Mouse (Mus musculus): ENCODE results near the gene Ptprn2. TPM values are rescaled to one million over a fixed set of nuclear protein-coding genes. Genes with fewer than 3 reads are reported as not detected.

Ptprn2 gene
- total RNA-seq, 2 experiments from 2014 or later, result not detected

DNA sequence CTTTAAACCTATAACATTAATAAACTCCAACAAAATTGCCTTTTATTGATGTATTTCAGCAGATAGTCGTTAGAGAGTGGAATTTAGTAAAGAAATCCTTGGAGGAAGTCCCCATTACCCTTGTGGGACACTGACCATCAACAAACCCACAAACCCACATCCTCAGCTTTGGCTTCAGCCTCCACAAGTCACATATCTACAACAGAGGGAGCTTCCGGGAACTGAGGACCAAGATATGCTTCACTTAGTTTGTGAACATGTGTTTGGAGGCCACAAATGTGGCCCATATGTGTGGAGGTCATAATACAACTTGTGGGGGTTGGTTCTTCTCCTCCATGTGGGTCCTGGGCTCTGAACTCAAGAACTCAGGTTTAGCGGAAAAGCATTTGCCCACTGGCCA, 143.5 kb downstream of the Ptprn2 start:
- ATAC-seq (replicated peaks; ENCODE audit: poor library complexity, severe bottlenecking), result no peak

DNA sequence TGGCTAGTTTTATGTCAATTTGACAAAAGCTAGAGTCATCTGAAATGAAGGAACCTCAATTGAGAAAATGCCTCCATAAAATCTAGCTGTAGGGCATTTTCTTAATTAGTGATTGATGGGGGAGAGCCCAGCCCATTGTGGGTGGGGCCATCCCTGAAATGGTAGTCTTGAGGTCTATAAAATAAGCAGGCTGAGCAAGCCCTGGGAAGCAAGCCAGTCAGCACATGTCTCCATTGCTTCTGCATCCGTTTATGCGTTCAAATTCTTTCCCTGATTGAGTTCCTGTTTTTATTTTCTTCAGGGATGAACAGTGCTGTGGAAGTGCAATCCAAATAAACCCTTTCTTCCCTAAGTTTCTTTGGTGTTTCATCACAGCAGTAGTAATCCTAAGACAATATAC, 152.0 kb downstream of the Ptprn2 start:
- no peak for ATAC-seq (replicated peaks; ENCODE audit: poor library complexity, severe bottlenecking)

DNA sequence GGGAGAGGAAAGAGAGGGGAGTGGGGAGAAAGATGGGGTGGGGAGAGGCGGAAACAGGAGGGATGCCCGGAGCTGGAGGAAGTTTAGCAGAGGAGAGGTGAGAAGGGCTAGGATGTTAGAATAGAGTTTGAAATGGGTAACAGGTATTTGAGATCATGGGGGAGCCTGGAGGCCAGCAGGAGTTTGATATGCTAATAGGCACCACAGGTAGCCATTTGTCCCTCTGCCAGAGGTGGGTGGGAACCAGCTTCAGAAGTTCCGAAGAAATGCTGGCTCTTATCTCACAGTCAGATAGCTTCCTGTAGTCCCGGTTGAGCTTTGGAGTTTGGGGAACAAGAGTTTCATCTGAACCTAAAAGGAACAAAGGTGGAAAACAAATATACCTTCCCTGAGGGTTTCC, 155.4 kb downstream of the Ptprn2 start:
- no peak for ATAC-seq (replicated peaks; ENCODE audit: poor library complexity, severe bottlenecking)

DNA sequence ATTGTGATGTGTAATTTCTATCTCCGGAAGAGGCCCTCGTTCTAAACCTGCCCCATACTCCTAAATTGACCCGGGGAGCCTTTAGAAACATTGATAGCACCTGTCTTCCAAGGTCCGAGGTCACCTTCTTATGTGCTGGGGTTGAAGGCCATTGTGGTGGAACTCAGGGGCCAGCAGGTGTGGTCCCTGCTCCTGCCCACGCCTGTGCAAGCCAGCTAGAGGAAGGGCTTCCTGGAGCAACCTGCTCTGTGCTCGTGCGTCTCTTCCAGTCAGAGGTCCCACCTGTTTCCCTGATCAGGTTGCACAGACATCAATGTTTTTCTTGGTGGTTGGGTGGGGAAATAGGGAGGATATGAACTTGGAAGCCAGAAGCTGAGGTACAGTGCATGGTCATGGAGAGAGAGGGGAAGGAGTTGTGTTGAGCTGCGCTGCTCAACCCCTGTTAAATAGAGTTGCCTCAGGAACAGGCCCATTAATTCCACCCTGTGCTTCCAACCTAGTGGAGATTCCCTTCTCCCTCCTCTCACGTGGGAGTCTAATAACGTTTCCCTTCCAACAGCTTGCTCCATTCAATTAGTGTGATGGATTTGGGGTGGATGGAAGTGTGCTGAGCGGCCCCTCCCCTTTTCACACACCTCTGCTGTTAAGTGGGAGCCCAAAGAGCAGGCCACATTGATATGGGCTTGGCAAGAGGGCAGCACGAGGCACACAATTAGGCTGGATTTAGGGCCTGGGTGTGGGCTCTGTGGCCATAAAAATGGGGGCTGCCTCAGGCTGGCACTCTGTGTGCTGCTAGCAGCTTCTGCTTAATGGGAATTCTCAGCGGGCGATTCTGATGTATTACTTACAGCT, 156.0 kb downstream of the Ptprn2 start:
- ATAC-seq (replicated peaks; ENCODE audit: poor library complexity, severe bottlenecking), result no peak

DNA sequence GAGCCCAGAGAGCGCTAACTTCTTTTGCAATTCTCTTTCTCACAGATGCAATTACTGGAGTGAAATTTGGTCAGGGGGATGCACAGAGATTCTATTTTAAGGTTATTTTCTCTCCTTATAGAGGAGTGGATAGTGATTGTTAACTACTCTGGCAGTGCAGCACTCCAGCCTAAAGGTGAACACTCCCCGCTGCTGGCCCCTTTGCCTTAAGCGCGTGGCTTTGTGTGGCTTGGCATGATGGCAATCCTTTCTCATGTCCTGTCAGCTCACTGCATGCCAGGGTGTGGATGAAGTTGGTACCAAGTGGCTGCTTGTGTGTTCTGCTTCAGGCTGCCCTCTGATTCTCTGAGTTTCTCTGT, 156.7 kb downstream of the Ptprn2 start:
- ATAC-seq (replicated peaks; ENCODE audit: poor library complexity, severe bottlenecking), result no peak

GRCm38 (mm10) chr12:116646771-116647170, 161.3 kb downstream of the Ptprn2 start:
- ATAC-seq (replicated peaks; ENCODE audit: poor library complexity, severe bottlenecking), result no peak

DNA sequence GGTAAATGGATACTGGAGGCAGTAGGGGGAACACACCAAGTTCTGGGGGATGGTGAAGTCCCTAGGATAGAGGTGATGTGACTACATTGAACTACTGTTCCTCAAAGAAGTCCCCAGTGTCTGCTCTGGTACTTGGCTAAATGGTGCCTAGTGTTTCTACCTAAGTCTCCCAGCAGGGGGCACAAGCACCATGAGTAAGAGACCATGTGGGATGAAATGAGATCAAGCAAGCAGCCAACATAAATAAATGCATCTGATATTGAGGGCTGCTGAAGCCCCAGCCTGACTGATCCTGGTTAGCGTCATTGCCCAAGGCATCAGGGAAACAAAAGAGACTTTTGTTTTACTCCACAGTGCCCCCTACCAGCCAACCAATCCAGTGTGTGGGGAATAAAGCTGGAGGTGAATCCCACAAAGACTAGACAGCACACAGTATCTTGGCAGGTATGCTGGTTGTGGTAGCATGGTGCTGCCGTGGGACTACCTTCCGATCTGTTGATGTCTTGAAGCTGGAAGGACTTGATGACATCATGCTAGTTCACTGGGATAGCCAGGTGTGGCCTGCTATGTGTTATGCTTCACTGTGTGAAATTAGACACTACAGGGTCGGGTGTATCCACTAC, 163.2 kb downstream of the Ptprn2 start:
- ATAC-seq (replicated peaks; ENCODE audit: poor library complexity, severe bottlenecking), result no peak

DNA sequence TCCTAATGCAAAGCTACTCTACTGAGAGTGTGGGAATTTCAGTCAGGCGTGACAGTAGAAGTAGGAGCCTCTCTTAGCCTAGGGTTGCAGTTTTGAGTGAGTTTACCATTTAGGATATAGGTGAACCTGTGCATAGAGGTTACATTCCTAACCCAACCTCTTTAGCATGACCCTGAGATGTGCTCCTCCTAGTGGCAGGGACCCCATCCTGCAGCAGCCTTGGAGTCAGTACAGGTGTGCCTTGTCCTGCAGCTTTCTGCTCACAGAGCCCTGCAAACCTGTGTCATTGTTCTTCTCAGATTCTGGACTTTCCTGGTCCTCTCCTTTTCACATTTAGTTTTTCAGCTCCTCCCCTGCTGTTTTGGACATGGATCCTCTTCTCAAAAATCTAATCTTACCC, 168.2 kb downstream of the Ptprn2 start:
- no peak for ATAC-seq (replicated peaks; ENCODE audit: poor library complexity, severe bottlenecking)

GRCm38 (mm10) chr12:116660076-116660475, 174.6 kb downstream of the Ptprn2 start:
- ATAC-seq (replicated peaks; ENCODE audit: poor library complexity, severe bottlenecking), result no peak

- no peak for ATAC-seq (replicated peaks; ENCODE audit: poor library complexity, severe bottlenecking)
Observed at GRCm38 (mm10) chr12:116661018-116661417, 175.5 kb downstream of the Ptprn2 start.

DNA sequence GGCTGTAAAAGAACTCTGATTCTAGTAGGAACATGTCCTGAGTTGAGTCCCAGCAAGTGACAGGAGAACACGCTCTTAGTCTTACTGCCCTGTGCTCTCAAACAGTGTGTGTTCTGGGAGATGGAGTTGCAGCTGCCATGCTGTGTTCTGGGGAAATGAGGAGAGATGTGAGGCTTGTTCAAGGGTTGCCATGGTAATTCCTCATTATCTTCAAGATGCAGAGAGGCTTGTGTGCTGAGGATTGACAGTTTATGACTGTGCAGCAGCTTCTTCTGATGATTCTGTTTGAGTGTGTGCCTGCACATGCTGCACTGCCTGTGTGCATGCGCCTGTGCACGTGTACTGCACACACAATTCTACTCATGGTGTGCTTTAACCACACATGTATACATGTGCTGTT, 192.2 kb downstream of the Ptprn2 start:
- no peak for ATAC-seq (replicated peaks; ENCODE audit: poor library complexity, severe bottlenecking)

DNA sequence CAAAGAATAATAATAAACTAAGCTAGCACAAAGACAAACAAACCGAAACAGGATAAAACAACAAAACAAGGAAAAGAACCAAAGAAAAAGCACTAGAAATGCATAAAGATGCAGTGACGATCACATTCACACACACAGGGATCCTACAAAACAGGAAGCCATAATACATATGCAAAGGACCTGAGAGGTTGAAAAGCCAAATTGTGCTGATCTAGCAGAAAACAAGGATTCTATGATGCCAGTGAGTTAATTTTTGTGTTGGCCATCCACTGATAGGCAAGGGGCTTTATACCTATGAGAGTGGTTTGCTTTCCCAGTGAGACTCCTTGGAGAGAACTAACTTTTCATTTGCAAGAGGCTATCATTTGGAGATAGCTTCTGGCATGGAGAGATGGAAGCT, 204.3 kb downstream of the Ptprn2 start:
- no peak for ATAC-seq (replicated peaks; ENCODE audit: poor library complexity, severe bottlenecking)

- ATAC-seq (replicated peaks; ENCODE audit: poor library complexity, severe bottlenecking), result no peak
Observed at GRCm38 (mm10) chr12:116709535-116709934, 224.0 kb downstream of the Ptprn2 start.

GRCm38 (mm10) chr12:116710716-116711115, 225.2 kb downstream of the Ptprn2 start:
- ATAC-seq (replicated peaks; ENCODE audit: poor library complexity, severe bottlenecking), result no peak

DNA sequence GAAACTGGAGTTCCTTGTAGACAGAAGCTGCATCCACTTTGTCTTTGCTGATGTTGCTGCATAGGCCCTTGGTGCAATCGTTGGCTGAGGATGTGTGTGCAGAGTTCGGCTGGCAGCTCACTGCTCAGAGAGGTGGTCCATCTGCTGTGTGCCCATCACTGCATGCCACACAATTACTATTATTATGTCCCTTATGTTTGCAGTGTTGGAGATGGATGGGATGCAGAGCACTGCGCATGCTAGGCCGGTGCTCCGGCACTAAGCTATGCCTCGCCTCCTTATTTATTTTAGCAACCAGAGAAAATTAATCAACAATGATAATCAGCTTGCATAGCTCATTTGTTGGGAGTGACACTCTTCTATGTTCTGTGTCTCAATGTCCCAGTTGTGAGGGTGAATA, 225.6 kb downstream of the Ptprn2 start:
- ATAC-seq (replicated peaks; ENCODE audit: poor library complexity, severe bottlenecking), result no peak

GRCm38 (mm10) chr12:116713096-116713495, 227.6 kb downstream of the Ptprn2 start:
- ATAC-seq (replicated peaks; ENCODE audit: poor library complexity, severe bottlenecking), result no peak

DNA sequence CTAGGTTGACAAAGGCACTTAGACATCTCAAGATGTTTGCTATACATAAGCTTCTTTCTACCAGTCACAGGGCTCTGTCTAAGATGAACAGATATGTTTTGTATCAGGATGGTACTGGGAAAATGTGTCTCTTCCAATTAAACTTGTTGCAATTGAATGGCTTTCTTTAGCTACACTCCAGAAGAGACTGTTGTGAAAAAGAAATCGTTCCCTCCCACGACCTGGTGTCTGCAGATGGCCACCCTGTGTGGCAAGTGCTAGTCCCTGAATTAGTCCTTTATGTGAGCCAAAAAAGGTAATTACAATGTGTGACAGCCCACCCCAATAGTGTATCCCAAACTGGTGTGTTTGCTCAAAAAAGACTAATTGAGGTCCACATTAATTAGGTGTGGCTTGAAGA, 235.5 kb downstream of the Ptprn2 start:
- ATAC-seq (replicated peaks; ENCODE audit: poor library complexity, severe bottlenecking), result no peak

GRCm38 (mm10) chr12:116740141-116740540, 254.6 kb downstream of the Ptprn2 start:
- no peak for ATAC-seq (replicated peaks; ENCODE audit: poor library complexity, severe bottlenecking)

- no peak for ATAC-seq (replicated peaks; ENCODE audit: poor library complexity, severe bottlenecking)
Observed at GRCm38 (mm10) chr12:116741300-116741699, 255.8 kb downstream of the Ptprn2 start.

DNA sequence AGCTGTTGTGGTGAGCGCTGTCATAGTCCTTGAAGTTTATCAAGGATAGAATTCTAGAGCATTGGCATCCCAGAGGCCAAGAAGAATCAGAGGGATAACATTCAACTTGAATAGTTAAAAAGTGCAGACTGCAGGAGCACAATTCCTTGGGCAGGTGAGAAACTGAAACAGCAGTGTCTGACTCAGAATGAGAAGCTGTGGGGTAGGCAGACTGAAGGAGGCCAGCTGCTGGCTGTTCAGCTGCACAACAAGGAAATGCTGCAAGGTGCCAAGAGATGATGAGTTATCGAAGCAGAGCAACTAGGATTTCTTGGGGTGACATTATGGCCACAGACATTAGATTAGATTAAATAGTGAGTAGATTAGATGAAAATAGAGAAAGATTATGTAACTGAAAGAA, 260.9 kb downstream of the Ptprn2 start:
- no peak for ATAC-seq (replicated peaks; ENCODE audit: poor library complexity, severe bottlenecking)

GRCm38 (mm10) chr12:116752784-116753183, 267.3 kb downstream of the Ptprn2 start:
- no peak for ATAC-seq (replicated peaks; ENCODE audit: poor library complexity, severe bottlenecking)

DNA sequence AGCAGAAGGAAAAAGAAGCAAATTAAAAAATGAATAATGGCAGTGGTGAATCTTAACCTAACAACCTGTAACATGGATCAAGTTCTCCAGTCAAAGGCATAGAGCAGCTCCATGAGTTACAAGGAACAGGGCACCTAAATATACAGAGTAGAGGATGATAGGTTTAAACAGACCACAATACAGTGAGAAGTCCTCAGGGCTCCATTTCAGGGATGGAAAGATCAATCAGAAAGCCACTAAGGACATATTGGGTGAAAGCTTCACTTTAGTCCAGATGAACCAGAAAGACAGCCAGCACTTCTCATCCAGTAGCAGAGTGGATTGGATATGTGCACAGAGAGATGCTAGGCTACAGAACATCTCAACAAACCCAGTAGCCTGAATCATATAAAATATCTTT, 278.4 kb downstream of the Ptprn2 start:
- no peak for ATAC-seq (replicated peaks; ENCODE audit: poor library complexity, severe bottlenecking)
